Mouse (Mus musculus) heart, embryonic 15.5 days (tissue): ENCODE measurements around the gene Traip. TPM values are rescaled to one million over a fixed set of nuclear protein-coding genes. Genes with fewer than 3 reads are reported as not detected.

ENCODE experiments used
- ATAC-seq: fragments of 200-750 bp; cut with Nextera tagmentation; replicated peaks from 2 replicates; pipeline ENCODE4 v1.8.0; 2017; ENCODE audit warnings: low read depth, moderate TSS enrichment; ENCODE audit not compliant: insufficient number of reproducible peaks, insufficient read depth, low FRiP score
- H3K27ac ChIP-seq: fragments of 300-500 bp; sonication (generic); 2 replicates; pipeline ENCODE4 v1.5.1; 2015; ENCODE audit warnings: mild to moderate bottlenecking, inconsistent platforms
- H3K27me3 ChIP-seq: fragments of 300-500 bp; sonication (generic); 2 replicates; pipeline ENCODE4 v1.6.1; 2015; ENCODE audit warnings: inconsistent platforms
- H3K36me3 ChIP-seq: fragments of 300-500 bp; sonication (generic); 2 replicates; pipeline ENCODE4 v1.6.1; 2015; ENCODE audit warnings: mild to moderate bottlenecking, inconsistent platforms
- H3K4me1 ChIP-seq: fragments of 300-500 bp; sonication (generic); replicated peaks from 2 replicates; pipeline ENCODE4 v1.6.1; 2015; ENCODE audit warnings: inconsistent platforms
- H3K4me2 ChIP-seq: fragments of 300-500 bp; sonication (generic); 2 replicates; pipeline ENCODE4 v1.6.1; 2015; ENCODE audit warnings: inconsistent platforms, mild to moderate bottlenecking, moderate library complexity
- H3K4me3 ChIP-seq: fragments of 300-500 bp; sonication (generic); 2 replicates; pipeline ENCODE4 v1.5.1; 2015; ENCODE audit warnings: mild to moderate bottlenecking, inconsistent platforms
- H3K9ac ChIP-seq: fragments of 300-500 bp; sonication (generic); 2 replicates; pipeline ENCODE4 v1.6.1; 2015; ENCODE audit warnings: mild to moderate bottlenecking, inconsistent platforms
- H3K9me3 ChIP-seq: fragments of 300-500 bp; sonication (generic); replicated peaks from 2 replicates; pipeline ENCODE4 v1.6.1; 2016; ENCODE audit warnings: inconsistent platforms
- WGBS: fragments of 180-500 bp; shearing (Covaris S2); methylation state at CpG from one replicate; pipeline ENCODE4 v1.1.7; 2015; ENCODE audit warnings: mixed read lengths; 5-methylcytosine and 5-hydroxymethylcytosine counted together
- polyA plus RNA-seq: library from polyadenylated mRNA; unstranded; fragments of >200 nt; fragmentation: Nextera tagmentation; extraction: Ambion mirVana; gene quantifications from 2 replicates; pipeline ENCODE4 v1.2.1, GENCODE M21; 2015

Traip gene
- polyA plus RNA-seq, 1 experiment from 2014 or later: 10.1 TPM

- ATAC-seq: peak; percentile 41
- Histone ChIP-seq H3K4me3 (no peak overlapping the region), H3K9ac (no peak overlapping the region), H3K27ac (peak overlapping the region; percentile 35; the same call in 1 of the 2 replicates), H3K4me1 (peaks cover 36% of the 10 kb centered on the region), H3K9me3 (no peaks in the 10 kb centered on the region), H3K4me2 (no peak overlapping the region), H3K27me3 (no peaks in the 10 kb centered on the region), H3K36me3 (0 out of 2 replicates have a peak, but pooled peaks cover 2% of the 10 kb centered on the region)
- WGBS: 55% methylated on average over 8 of the region's 8 CpGs
These were observed 22.0 kb downstream of the Traip start for GRCm38 (mm10) chr9:107971690-107972541.

- no peak overlapping the region for H3K9ac ChIP-seq
- no peak; the same call in 1 of the 2 replicates for ATAC-seq
- H3K4me2 ChIP-seq: peak overlapping the region; percentile 71
- no peaks in the 10 kb centered on the region for H3K27me3 ChIP-seq
- H3K27ac ChIP-seq: peak overlapping the region; percentile 89
- 37% methylated on average over 10 of the region's 10 CpGs for WGBS
- no peaks in the 10 kb centered on the region for H3K9me3 ChIP-seq
- no peak overlapping the region for H3K4me3 ChIP-seq
- H3K36me3 ChIP-seq: peaks cover 14% of the 10 kb centered on the region; the same call in 1 of the 2 replicates
- H3K4me1 ChIP-seq: peaks cover 39% of the 10 kb centered on the region
These were observed 24.7 kb downstream of the Traip start for GRCm38 (mm10) chr9:107974491-107975171.

DNA sequence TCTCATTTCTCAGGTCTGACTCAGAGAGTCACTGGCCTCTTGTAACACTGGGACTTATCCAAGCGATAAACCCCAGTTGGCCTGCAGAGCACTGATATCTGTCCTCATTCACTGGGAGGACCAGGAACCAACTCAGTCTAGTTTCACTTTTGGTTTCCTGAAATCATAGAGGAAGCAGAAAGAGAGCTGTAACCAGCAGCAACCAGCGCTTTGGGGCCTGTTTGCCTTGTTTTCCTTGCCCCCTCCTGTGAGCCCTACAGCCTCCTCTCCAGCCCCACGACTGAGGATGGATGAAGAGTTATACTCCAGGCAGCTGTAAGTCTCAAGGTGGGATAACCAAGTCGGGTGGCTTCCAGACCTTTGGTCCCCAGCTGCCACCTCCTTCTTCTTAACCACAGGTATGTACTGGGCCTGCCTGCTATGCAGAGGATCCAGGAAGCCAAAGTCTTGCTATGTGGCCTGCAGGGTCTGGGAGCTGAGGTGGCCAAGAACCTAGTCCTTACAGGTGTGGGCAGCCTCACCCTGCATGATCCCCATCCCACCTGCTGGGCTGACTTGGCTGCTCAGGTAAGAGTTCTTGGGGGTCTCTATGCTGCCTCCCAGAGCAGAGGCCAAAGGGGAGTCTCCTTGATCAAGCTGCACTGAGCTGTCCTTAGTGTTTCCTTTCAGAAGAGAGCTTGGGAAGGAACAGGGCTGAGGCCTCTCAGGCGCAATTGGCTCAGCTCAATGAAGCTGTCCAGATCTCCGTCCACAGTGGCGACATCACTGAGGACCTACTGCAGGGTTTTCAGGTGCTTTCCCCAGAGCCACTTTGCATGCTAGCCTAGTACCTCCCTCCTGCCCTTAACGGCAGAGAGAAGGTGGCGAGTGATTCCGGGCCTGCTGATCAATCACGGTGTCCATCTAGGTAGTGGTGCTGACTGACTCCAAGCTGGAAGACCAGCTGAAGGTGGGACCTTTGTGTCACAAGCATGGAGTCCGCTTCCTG is 25.8 kb downstream of the Traip start, which contains the start of gene Uba7:
Gene Uba7, plus strand, starts transcription at position 107 of the 988 bp plus-strand sequence.
- Histone ChIP-seq H3K4me1 (peaks cover 40% of the 10 kb centered on the region), H3K9ac (peak within 1 kb of the TSS; percentile 51), H3K27me3 (no peaks in the 10 kb centered on the region), H3K27ac (peak within 1 kb of the TSS; percentile 89), H3K4me3 (peak within 1 kb of the TSS; percentile 44), H3K4me2 (peak within 1 kb of the TSS; percentile 71), H3K36me3 (peaks cover 14% of the 10 kb centered on the region; the same call in 1 of the 2 replicates), H3K9me3 (no peaks in the 10 kb centered on the region)
- 40% methylated on average over 12 of the region's 12 CpGs for WGBS
- ATAC-seq: peak; percentile 57

GRCm38 (mm10) chr9:107978815-107979214 is 28.9 kb downstream of the Traip start:
- 87% methylated on average over 12 of the region's 12 CpGs for WGBS
- H3K4me2 ChIP-seq: no peak overlapping the region
- H3K9ac ChIP-seq: no peak overlapping the region
- peaks cover 66% of the 10 kb centered on the region for H3K4me1 ChIP-seq
- no peak overlapping the region for H3K27ac ChIP-seq
- H3K9me3 ChIP-seq: no peaks in the 10 kb centered on the region
- no peak overlapping the region for H3K4me3 ChIP-seq
- ATAC-seq: no peak
- H3K36me3 ChIP-seq: peaks cover 11% of the 10 kb centered on the region; the same call in 1 of the 2 replicates
- H3K27me3 ChIP-seq: no peaks in the 10 kb centered on the region

GRCm38 (mm10) chr9:107981684-107982605 is 32.0 kb downstream of the Traip start:
- ATAC-seq: peak; percentile 8; the same call in 1 of the 2 replicates
- peaks cover 57% of the 10 kb centered on the region for H3K4me1 ChIP-seq
- no peaks in the 10 kb centered on the region for H3K9me3 ChIP-seq
- no peaks in the 10 kb centered on the region for H3K27me3 ChIP-seq
- peak overlapping the region; percentile 65 for H3K4me3 ChIP-seq
- WGBS: 41% methylated on average over 7 of the region's 7 CpGs
- peak overlapping the region; percentile 92 for H3K27ac ChIP-seq
- H3K4me2 ChIP-seq: peak overlapping the region; percentile 75
- H3K9ac ChIP-seq: peak overlapping the region; percentile 16
- peaks cover 11% of the 10 kb centered on the region; the same call in 1 of the 2 replicates for H3K36me3 ChIP-seq

DNA sequence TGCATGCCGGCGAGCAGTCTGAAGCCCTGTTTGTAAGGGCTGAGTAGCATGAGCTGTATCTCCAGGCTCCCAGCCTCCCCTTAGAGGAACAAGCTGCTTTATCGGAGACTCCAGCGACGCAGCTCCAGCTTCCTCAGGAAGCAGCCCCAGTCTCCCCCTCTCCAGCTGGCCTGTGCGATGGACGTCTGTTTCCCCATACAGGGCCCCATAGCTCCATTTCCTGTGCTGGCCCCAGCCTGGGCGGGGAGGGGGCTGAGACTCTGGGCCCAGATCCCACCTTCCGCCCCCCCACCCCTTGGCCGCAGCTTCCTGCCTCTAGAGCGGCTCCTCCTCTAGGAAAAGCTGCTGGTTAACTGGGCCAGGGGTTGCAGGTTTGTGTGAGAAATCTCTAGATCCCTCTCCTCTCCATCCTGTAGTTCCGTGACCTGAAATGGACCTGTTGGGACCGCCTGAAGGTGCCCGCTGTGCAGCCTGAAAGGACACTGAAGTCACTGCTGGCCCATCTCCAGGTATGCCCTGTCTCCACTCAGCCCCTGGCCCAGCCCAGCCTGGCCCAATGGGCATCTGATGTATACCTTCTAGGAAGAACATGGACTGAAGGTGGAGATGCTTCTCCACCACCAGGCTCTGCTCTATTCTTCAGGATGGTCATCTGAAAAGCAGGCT is 32.9 kb downstream of the Traip start, which contains the start of gene Gm20661:
Gene Gm20661, plus strand, starts transcription at position 378 of the 666 bp plus-strand sequence.
- peak within 1 kb of the TSS; percentile 65 for H3K4me3 ChIP-seq
- peaks cover 56% of the 10 kb centered on the region for H3K4me1 ChIP-seq
- 8% methylated on average over 14 of the region's 14 CpGs for WGBS
- H3K36me3 ChIP-seq: peaks cover 5% of the 10 kb centered on the region; the same call in 1 of the 2 replicates
- no peaks in the 10 kb centered on the region for H3K27me3 ChIP-seq
- H3K9ac ChIP-seq: peak within 1 kb of the TSS; percentile 61
- ATAC-seq: peak; percentile 80
- peak within 1 kb of the TSS; percentile 92 for H3K27ac ChIP-seq
- H3K9me3 ChIP-seq: no peaks in the 10 kb centered on the region
- peak within 1 kb of the TSS; percentile 75 for H3K4me2 ChIP-seq

- H3K27me3 ChIP-seq: no peaks in the 10 kb centered on the region
- peak overlapping the region; percentile 75 for H3K4me2 ChIP-seq
- H3K9me3 ChIP-seq: no peaks in the 10 kb centered on the region
- peaks cover 5% of the 10 kb centered on the region; the same call in 1 of the 2 replicates for H3K36me3 ChIP-seq
- H3K4me3 ChIP-seq: peak overlapping the region; percentile 65
- H3K27ac ChIP-seq: peak overlapping the region; percentile 92
- peak; percentile 56 for ATAC-seq
- H3K9ac ChIP-seq: peak overlapping the region; percentile 61
- H3K4me1 ChIP-seq: peaks cover 54% of the 10 kb centered on the region
- 4% methylated on average over 4 of the region's 4 CpGs for WGBS
These were observed 33.5 kb downstream of the Traip start for GRCm38 (mm10) chr9:107983421-107983890.

GRCm38 (mm10) chr9:107984052-107984753 is 34.3 kb downstream of the Traip start:
- Histone ChIP-seq H3K27ac (peak overlapping the region; percentile 92), H3K4me1 (peaks cover 54% of the 10 kb centered on the region), H3K9ac (peak overlapping the region; percentile 61), H3K4me3 (peak overlapping the region; percentile 65), H3K27me3 (no peaks in the 10 kb centered on the region), H3K4me2 (peak overlapping the region; percentile 75), H3K36me3 (no peaks in the 10 kb centered on the region; the same call in 1 of the 2 replicates), H3K9me3 (no peaks in the 10 kb centered on the region)
- ATAC-seq: no peak
- 47% methylated on average over 19 of the region's 19 CpGs for WGBS

DNA sequence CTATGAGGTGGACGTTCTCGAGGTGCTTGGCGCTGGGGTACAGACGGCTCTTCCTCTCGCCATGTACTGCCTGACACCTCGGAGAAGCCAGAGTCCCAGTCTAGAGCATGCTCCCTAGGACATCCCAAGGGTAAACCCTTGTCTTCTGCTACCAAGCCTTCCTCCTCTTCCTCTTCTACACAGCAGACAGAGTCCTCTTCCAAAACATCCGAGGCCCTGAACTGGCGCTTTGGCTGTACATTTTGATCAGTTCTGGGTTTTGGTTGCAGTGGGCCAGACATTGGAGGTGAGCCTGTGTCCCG is 34.8 kb downstream of the Traip start:
- Histone ChIP-seq H3K36me3 (no peaks in the 10 kb centered on the region), H3K9ac (peak overlapping the region; percentile 61), H3K27me3 (no peaks in the 10 kb centered on the region), H3K4me2 (peak overlapping the region; percentile 75), H3K27ac (peak overlapping the region; percentile 92), H3K4me3 (peak overlapping the region; percentile 65), H3K9me3 (no peaks in the 10 kb centered on the region), H3K4me1 (peaks cover 54% of the 10 kb centered on the region)
- WGBS: 36% methylated on average over 9 of the region's 9 CpGs
- no peak for ATAC-seq
